Mouse (Mus musculus) megakaryocyte, embryonic 14.5 days (primary cell): ENCODE measurements around the gene Pnrc1. TPM values are rescaled to one million over a fixed set of nuclear protein-coding genes. Genes with fewer than 3 reads are reported as not detected.

ENCODE experiments used
- H3K27me3 ChIP-seq: replicated peaks from 2 replicates; pipeline ENCODE3; 2012; ENCODE audit warnings: inconsistent platforms
- H3K36me3 ChIP-seq: replicated peaks from 2 replicates; pipeline ENCODE3; 2012; ENCODE audit warnings: low read length, inconsistent platforms, mixed read lengths
- H3K4me1 ChIP-seq: 2 replicates; pipeline ENCODE4 v1.6.1; 2012; ENCODE audit warnings: inconsistent platforms
- H3K4me3 ChIP-seq: replicated peaks from 2 replicates; pipeline ENCODE3; 2012; ENCODE audit warnings: moderate library complexity, mild to moderate bottlenecking, inconsistent platforms
- H3K9me3 ChIP-seq: 2 replicates; pipeline ENCODE4 v1.6.1; 2012; ENCODE audit warnings: inconsistent platforms
- FLI1 ChIP-seq: IDR thresholded peaks from 2 replicates; pipeline ENCODE4 v1.6.1; 2012; ENCODE audit warnings: low read length, inconsistent platforms, mixed read lengths
- GATA1 ChIP-seq: IDR thresholded peaks from 3 replicates; pipeline ENCODE4 v1.6.1; 2012; ENCODE audit warnings: mixed read lengths, low read length, inconsistent platforms, borderline replicate concordance
- polyA plus RNA-seq: library from polyadenylated mRNA; stranded (reverse); fragments of >175 nt; gene quantifications from 2 replicates; pipeline ENCODE4 v1.2.3, GENCODE M21; 2012; ENCODE audit warnings: low replicate concordance; ENCODE audit not compliant: insufficient read depth

Gene Pnrc1
- polyA plus RNA-seq, 1 experiment: 156 TPM

- no peak for TF ChIP-seq FLI1
- no peak for TF ChIP-seq GATA1
- Histone ChIP-seq H3K27me3 (no peaks in the 10 kb centered on the region), H3K4me1 (peaks cover 61% of the 10 kb centered on the region), H3K36me3 (peaks cover 40% of the 10 kb centered on the region), H3K9me3 (no peaks in the 10 kb centered on the region), H3K4me3 (peak overlapping the region; percentile 96)
Measured at GRCm38 (mm10) chr4:33247479-33248053, 42.4 kb downstream of the Pnrc1 start.

DNA sequence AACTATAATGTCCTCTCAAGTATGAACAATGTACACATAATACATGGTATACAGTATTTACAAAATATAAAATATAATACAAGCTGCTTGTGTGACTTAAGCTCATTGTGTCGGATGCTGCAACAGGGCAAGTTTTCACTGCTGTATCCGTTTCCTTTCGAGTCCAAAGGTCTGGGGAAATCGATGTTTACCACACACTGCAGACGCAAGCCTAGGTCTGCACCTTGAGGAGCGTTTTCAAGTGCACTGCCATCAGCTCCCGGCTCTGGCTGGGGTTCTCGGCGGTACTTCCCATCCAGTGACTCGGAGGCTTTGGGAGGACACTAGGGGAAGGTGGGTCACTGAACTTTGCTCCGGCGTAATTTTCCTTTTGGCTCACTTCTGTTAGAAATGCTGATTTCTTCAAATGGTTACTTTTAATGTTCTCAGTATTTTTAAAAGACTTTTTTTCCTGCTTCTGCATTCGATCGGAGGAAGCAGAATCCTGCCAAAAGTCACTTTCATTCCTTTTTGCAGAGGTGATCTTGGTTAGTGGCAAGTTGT, 44.0 kb downstream of the Pnrc1 start:
- H3K36me3 ChIP-seq: peaks cover 44% of the 10 kb centered on the region
- TF ChIP-seq FLI1 (no peak), GATA1 (no peak)
- peaks cover 66% of the 10 kb centered on the region for H3K4me1 ChIP-seq
- H3K4me3 ChIP-seq: peak overlapping the region; percentile 96
- H3K27me3 ChIP-seq: no peaks in the 10 kb centered on the region
- H3K9me3 ChIP-seq: no peaks in the 10 kb centered on the region

DNA sequence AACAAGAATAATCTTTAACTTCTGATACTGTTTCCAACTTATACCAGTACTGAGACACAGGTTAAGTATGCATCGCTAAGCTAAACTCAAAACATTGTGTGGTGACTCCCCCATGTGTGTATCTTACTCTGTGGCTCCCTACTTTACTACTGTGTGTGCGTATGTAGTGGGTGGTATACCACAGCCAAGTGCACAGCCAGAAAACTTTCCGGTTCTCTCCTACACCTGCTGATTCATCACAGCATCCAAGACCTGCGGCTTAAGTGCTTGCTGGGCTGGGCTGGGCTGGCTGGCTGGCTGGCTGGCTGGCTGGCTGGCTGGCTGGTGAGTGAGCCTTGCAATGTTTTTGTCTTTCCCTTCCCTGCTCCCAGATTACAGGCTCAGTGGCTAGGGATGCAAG, 46.0 kb downstream of the Pnrc1 start:
- TF ChIP-seq GATA1: no peak
- no peak for TF ChIP-seq FLI1
- peaks cover 59% of the 10 kb centered on the region for H3K4me1 ChIP-seq
- H3K9me3 ChIP-seq: no peaks in the 10 kb centered on the region
- H3K27me3 ChIP-seq: no peaks in the 10 kb centered on the region
- peak overlapping the region; percentile 28 for H3K4me3 ChIP-seq
- H3K36me3 ChIP-seq: peaks cover 44% of the 10 kb centered on the region

- Histone ChIP-seq H3K27me3 (no peaks in the 10 kb centered on the region), H3K9me3 (peaks cover 4% of the 10 kb centered on the region), H3K36me3 (peaks cover 49% of the 10 kb centered on the region), H3K4me1 (peaks cover 59% of the 10 kb centered on the region), H3K4me3 (no peak overlapping the region)
- no peak for TF ChIP-seq FLI1
- TF ChIP-seq GATA1: no peak
Measured at GRCm38 (mm10) chr4:33243016-33243758, 46.8 kb downstream of the Pnrc1 start.

DNA sequence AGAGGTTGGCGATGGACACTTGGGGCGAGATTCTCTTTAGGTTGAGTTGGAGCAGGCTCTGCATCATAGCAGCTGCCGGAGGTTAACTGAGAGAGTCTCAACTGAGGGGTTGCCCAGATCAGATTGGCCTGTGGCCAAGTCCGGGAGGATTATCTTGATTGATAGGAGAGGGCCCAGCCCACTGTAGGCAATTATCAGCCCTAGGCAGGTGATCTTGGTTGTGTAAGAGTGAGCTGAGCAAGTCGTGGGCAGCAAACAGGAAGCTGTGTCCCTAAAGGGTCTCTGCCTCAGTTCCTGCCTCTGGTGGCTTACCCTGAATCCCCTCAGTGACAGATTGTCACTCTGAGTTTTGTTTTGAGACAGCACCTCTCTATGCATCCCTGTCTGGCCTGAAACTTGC, 47.4 kb downstream of the Pnrc1 start:
- Histone ChIP-seq H3K36me3 (peaks cover 52% of the 10 kb centered on the region), H3K27me3 (no peaks in the 10 kb centered on the region), H3K9me3 (peaks cover 5% of the 10 kb centered on the region), H3K4me3 (no peak overlapping the region), H3K4me1 (peaks cover 59% of the 10 kb centered on the region)
- no peak for TF ChIP-seq FLI1
- TF ChIP-seq GATA1: no peak

DNA sequence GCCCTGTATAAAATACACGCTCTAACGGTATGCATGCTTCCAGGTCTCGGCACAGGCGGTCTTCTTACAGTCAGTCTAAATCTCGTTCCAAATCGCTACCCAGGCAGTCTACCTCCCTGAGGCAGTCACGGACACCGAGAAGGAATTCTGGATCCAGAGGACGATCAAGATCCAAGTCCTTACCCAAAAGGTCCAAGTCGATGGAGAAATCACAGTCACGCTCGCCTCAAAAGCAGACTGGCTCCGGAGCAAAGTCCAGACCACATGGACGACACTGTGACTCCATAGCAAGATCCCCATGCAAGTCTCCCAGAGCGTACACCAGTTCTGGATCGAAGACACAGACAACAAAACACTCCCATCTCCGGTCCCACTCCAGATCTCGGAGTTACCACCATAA, 59.1 kb downstream of the Pnrc1 start:
- peaks cover 3% of the 10 kb centered on the region; the same call in 1 of the 2 replicates for H3K4me1 ChIP-seq
- H3K4me3 ChIP-seq: no peak overlapping the region
- no peaks in the 10 kb centered on the region for H3K36me3 ChIP-seq
- H3K27me3 ChIP-seq: no peaks in the 10 kb centered on the region
- TF ChIP-seq FLI1 (no peak), GATA1 (no peak)
- peaks cover 7% of the 10 kb centered on the region for H3K9me3 ChIP-seq

DNA sequence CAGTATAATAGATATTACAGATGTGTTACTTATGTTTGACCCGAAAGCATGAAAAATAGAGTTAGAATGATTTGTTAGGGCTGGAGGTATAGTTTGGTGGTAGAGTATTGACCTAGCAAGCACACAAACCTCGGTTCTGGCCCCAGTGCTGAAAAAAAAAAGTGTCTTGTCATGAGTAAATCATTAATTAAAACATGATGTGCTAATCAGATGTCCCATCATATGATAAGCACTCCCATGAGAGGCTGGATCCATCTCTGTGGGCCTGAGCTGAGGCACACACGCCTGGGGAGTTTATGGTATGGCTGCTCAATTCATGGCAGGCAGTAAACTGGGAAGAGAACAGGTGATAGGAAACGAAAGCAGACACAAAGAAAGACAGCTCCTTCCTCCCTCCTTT, 60.3 kb downstream of the Pnrc1 start:
- Histone ChIP-seq H3K27me3 (no peaks in the 10 kb centered on the region), H3K4me1 (peaks cover 3% of the 10 kb centered on the region; the same call in 1 of the 2 replicates), H3K4me3 (no peak overlapping the region), H3K36me3 (no peaks in the 10 kb centered on the region), H3K9me3 (no peaks in the 10 kb centered on the region)
- no peak for TF ChIP-seq FLI1
- TF ChIP-seq GATA1: no peak

DNA sequence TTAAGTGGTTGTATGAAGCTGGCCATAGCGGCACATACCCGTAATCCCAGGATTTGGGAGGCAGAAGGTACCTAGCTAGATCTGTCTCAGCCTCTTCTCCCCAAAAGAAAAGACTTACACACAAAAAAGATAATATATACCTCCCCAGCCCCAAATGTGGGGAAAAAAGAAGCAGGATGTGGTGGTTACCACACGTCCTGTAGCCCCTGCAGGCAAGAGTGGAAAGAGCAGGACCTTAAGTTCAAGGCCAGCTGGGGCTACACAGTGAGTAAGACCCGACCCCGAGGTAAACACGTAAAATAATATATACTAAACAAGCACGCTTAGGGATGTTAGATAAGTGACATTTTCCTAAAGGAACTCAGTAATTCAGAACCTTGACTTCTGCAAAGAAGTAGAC, 62.8 kb downstream of the Pnrc1 start:
- no peaks in the 10 kb centered on the region for H3K9me3 ChIP-seq
- no peak overlapping the region for H3K4me3 ChIP-seq
- H3K27me3 ChIP-seq: no peaks in the 10 kb centered on the region
- TF ChIP-seq GATA1 (no peak), FLI1 (no peak)
- H3K36me3 ChIP-seq: no peaks in the 10 kb centered on the region
- peaks cover 3% of the 10 kb centered on the region; the same call in 1 of the 2 replicates for H3K4me1 ChIP-seq

- no peak for TF ChIP-seq FLI1
- TF ChIP-seq GATA1: no peak
- Histone ChIP-seq H3K4me1 (peaks cover 3% of the 10 kb centered on the region; the same call in 1 of the 2 replicates), H3K27me3 (no peaks in the 10 kb centered on the region), H3K9me3 (no peaks in the 10 kb centered on the region), H3K4me3 (no peak overlapping the region), H3K36me3 (no peaks in the 10 kb centered on the region)
Measured at GRCm38 (mm10) chr4:33224003-33224675, 65.8 kb downstream of the Pnrc1 start.

DNA sequence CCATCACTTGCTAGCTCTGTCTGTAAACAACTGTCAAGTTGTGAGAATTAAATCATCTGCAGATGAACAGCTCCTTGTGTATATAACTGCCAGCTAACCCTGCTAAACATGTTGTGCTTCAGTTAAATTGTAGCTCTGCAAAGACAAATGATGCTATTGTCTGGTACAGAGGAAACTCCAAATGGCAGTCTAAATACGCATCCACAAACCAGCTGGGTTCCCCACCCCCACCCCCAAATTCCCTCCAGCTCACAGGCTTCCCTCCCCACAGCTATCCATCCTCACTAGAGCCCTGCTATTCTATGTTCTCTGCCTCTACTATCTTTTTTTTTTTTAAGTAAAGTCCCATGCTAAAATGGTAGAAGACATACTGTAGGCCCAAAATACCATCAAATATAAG, 68.1 kb downstream of the Pnrc1 start:
- TF ChIP-seq GATA1 (no peak), FLI1 (no peak)
- H3K9me3 ChIP-seq: peaks cover 1% of the 10 kb centered on the region
- H3K4me3 ChIP-seq: no peak overlapping the region
- no peaks in the 10 kb centered on the region for H3K36me3 ChIP-seq
- no peaks in the 10 kb centered on the region for H3K4me1 ChIP-seq
- no peaks in the 10 kb centered on the region for H3K27me3 ChIP-seq
